Comparison of ENCODE assay signal across 23 mouse cellular contexts in the genomic region with DNA sequence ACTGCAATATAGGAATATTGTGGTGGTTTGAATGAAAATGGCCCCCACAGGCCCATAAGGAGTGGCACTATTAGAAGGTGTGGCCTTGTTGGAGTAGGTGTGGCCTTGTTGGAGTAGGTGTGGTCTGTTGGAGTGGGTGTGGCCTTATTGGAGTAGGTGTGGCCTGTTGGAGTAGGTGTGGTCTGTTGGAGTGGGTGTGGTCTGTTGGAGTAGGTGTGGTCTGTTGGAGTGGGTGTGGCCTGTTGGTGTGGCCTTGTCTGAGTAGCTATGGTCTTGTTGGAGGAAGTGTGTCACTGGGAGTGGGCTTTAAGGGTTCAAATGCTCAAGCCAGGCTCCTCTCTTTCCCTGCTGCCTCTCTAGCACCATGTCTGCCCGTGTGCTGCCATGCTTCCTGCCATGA.
A peak's percentile ranks its signal among the peaks of the same experiment; 100 is the strongest.
DNase-seq lines count a peak whose midpoint lies in the region; ATAC-seq and TF ChIP-seq lines count a peak whose summit lies in the region.
"Had no signal": no experiment of that assay in that cellular context is flagged by ENCODE, and none has a peak within 500 bp of the region (broad histone marks: within the 10 kb centered on the region; RNA-seq: fewer than 3 reads in every experiment).

No protein-coding gene starts in this region.

- H3K36me3 ChIP-seq in forebrain, postnatal 0 days (ENCODE audit: insufficient read depth), result no peaks in the 10 kb centered on the region
- H3K36me3 ChIP-seq in forebrain, embryonic 10.5 days (replicated peaks), result no peaks in the 10 kb centered on the region
- H3K36me3 ChIP-seq: embryonic facial prominence, embryonic 12.5 days; hindbrain, embryonic 12.5 days; limb, embryonic 15.5 days; midbrain, embryonic 12.5 days had no signal

- TF ChIP-seq CTCF in forebrain, postnatal 0 days (IDR thresholded peaks at IDR 0.05; ENCODE audit: low read depth), result no peak

- H3K4me3 ChIP-seq in forebrain, postnatal 0 days (ENCODE audit: low read depth, low read length), result no peak overlapping the region
- H3K4me3 ChIP-seq in forebrain, embryonic 10.5 days, result no peak overlapping the region
- H3K4me3 ChIP-seq: embryonic facial prominence, embryonic 12.5 days; hindbrain, embryonic 12.5 days; left cerebral cortex, adult 2 months; limb, embryonic 15.5 days; midbrain, embryonic 12.5 days had no signal

- WGBS in forebrain, postnatal 0 days, result 73% methylated on average over 1 of the region's 1 CpGs
- WGBS in forebrain, embryonic 10.5 days, result 82% methylated on average over 1 of the region's 1 CpGs

- peak overlapping the region; percentile 64; the same call in 1 of the 2 replicates for H3K27ac ChIP-seq in forebrain, postnatal 0 days (ENCODE audit: low read depth, low read length)
- no peak overlapping the region for H3K27ac ChIP-seq in forebrain, embryonic 10.5 days
- H3K27ac ChIP-seq: embryonic facial prominence, embryonic 12.5 days; hindbrain, embryonic 12.5 days; left cerebral cortex, adult 2 months; limb, embryonic 15.5 days had no signal

- no peak for DNase-seq in forebrain, postnatal 0 days
- no peak for DNase-seq in forebrain, embryonic 10.5 days (ENCODE audit: extremely low spot score, low spot score)
- DNase-seq in A20 (ENCODE audit: low read depth, low spot score) (peak; percentile 22), R1 (ENCODE audit: low read depth, low spot score) (peak; percentile 48)
- DNase-seq in gastrocnemius, postnatal 36 days, result no peak
- no peak for DNase-seq in left cerebral cortex, adult 9 months (ENCODE audit: low spot score in 2 of 2)
- DNase-seq: adrenal gland, postnatal 14 days; cerebellum, adult 11 months; gastrocnemius, postnatal 25 days; kidney, adult 18-20 months; kidney, postnatal 4 days; left cerebral cortex, postnatal 4 days; lung, adult 2 months; lung, postnatal 14 days; right cerebral cortex, postnatal 14 days had no signal

- intact Hi-C loops in gastrocnemius, postnatal 36 days (cut with DNase I), result no loop called here

- H3K27me3 ChIP-seq in forebrain, postnatal 0 days (ENCODE audit: insufficient read depth, low read length), result no peaks in the 10 kb centered on the region; the same call in 1 of the 2 replicates
- H3K27me3 ChIP-seq in forebrain, embryonic 10.5 days (ENCODE audit: poor library complexity, severe bottlenecking), result peaks cover 50% of the 10 kb centered on the region

- ATAC-seq in forebrain, postnatal 0 days, result no peak
- ATAC-seq in megakaryocyte progenitor cell, adult 5-6 weeks (replicated peaks; ENCODE audit: poor library complexity), result peak; percentile 68
- ATAC-seq: activated CD4-positive, CD25-positive, alpha-beta regulatory T cell, adult 4 months; Patski had no signal

- no peaks in the 10 kb centered on the region for H3K9me3 ChIP-seq in forebrain, postnatal 0 days (ENCODE audit: low read length)
- no peaks in the 10 kb centered on the region for H3K9me3 ChIP-seq in forebrain, embryonic 10.5 days
- H3K9me3 ChIP-seq: embryonic facial prominence, embryonic 12.5 days; hindbrain, embryonic 12.5 days; limb, embryonic 15.5 days; midbrain, embryonic 12.5 days had no signal

- no peak overlapping the region for H3K4me2 ChIP-seq in forebrain, postnatal 0 days (ENCODE audit: low read depth)
- H3K4me2 ChIP-seq: embryonic facial prominence, embryonic 12.5 days; hindbrain, embryonic 12.5 days; limb, embryonic 15.5 days; midbrain, embryonic 12.5 days had no signal

- peaks cover 31% of the 10 kb centered on the region for H3K4me1 ChIP-seq in forebrain, postnatal 0 days (ENCODE audit: insufficient read depth)
- peaks cover 38% of the 10 kb centered on the region for H3K4me1 ChIP-seq in forebrain, embryonic 10.5 days

- no peak overlapping the region for H3K9ac ChIP-seq in forebrain, postnatal 0 days
- H3K9ac ChIP-seq: embryonic facial prominence, embryonic 12.5 days; hindbrain, embryonic 12.5 days; limb, embryonic 15.5 days; midbrain, embryonic 12.5 days had no signal

Comparison
In these comparisons a context has a peak if more than half of its experiments do, and no peak if none do; other contexts are left out.
1. DNase-seq: peak in A20 (single experiment) and R1 (single experiment); none in forebrain, postnatal 0 days (single experiment), forebrain, embryonic 10.5 days (single experiment), gastrocnemius, postnatal 36 days (0 of 2) and left cerebral cortex, adult 9 months (0 of 2).